Mouse (Mus musculus): ENCODE results near the gene Crybg2. TPM values are rescaled to one million over a fixed set of nuclear protein-coding genes. Genes with fewer than 3 reads are reported as not detected.

Crybg2 gene
- total and polyA plus RNA-seq, 3 experiments: 0.46 to 0.60 TPM; not detected in 1

DNA sequence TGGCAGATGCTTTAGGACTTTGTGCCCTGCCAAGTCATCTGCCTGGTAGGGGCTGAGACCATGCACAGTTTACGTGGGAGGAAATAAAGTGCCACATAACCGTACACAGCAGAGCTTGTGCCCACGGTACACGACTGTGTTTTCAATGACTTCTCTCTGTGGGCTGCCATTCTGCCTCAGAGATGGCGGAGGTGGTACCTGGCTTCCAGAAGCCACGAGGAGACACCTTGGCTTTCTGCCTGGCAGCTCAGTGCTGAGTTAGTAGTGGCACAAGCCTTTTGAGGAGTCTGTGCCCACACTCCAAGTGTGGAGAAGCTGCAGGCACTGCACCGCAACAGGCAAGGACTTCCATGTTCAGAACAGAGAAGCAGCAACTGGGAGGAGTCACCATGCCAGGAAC is 47.1 kb downstream of the Crybg2 start:
- ATAC-seq (ENCODE audit: extremely low read depth, insufficient number of reproducible peaks, low FRiP score, poor library complexity, severe bottlenecking) (no peak), DNase-seq (ENCODE audit: low spot score) (no peak)
- H3K9me3 ChIP-seq (replicated peaks): no peaks in the 10 kb centered on the region
- peaks cover 51% of the 10 kb centered on the region for H3K36me3 ChIP-seq (replicated peaks)
- H3K4me1 ChIP-seq (ENCODE audit: insufficient read depth, low read depth, low read length): peaks cover 84% of the 10 kb centered on the region
- TF ChIP-seq CTCF (IDR thresholded peaks at IDR 0.05; ENCODE audit: low read depth, low read length) (no peak), GATA2 (IDR thresholded peaks at IDR 0.05; ENCODE audit: borderline replicate concordance, low read depth, low read length) (no peak), GATA1 (IDR thresholded peaks at IDR 0.05; ENCODE audit: borderline replicate concordance, low read length) (no peak), TAL1 (conservative IDR thresholded peaks at IDR 0.05; ENCODE audit: low read depth, low read length) (no peak), POLR2AphosphoS5 (IDR thresholded peaks at IDR 0.05; ENCODE audit: insufficient replicate concordance, low read depth, low read length) (no peak)
- no peak overlapping the region; the same call in 1 of the 2 replicates for H3K4me3 ChIP-seq (ENCODE audit: low read depth, low read length)
- no peaks in the 10 kb centered on the region for H3K27me3 ChIP-seq (ENCODE audit: insufficient read depth, low read length)

DNA sequence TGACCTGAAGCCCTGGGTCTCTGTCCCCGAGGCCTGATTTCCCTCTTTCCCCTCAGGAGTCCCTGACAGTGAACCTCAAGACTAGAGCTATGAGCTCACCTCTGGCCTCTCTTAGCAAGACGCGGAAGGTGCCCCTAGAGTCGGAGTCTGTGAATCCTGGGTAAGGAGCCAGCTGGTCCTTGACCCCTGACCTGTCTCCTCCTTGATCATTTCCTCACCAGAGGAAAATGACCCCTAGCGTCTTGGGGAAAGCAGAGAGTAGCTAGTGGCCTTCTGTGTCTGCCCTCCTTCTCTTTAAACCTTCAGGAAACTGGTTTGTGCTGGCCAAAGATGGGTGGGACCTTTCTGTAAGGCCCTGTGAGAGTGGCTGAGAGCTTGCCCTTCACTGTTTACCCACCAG is 47.6 kb downstream of the Crybg2 start:
- ATAC-seq (ENCODE audit: extremely low read depth, insufficient number of reproducible peaks, low FRiP score, poor library complexity, severe bottlenecking) (no peak), DNase-seq (ENCODE audit: low spot score) (no peak)
- Histone ChIP-seq H3K4me3 (ENCODE audit: low read depth, low read length) (no peak overlapping the region; the same call in 1 of the 2 replicates), H3K36me3 (replicated peaks) (peaks cover 55% of the 10 kb centered on the region), H3K9me3 (replicated peaks) (no peaks in the 10 kb centered on the region), H3K4me1 (ENCODE audit: insufficient read depth, low read depth, low read length) (peaks cover 86% of the 10 kb centered on the region), H3K27me3 (ENCODE audit: insufficient read depth, low read length) (no peaks in the 10 kb centered on the region)
- TF ChIP-seq GATA1 (IDR thresholded peaks at IDR 0.05; ENCODE audit: borderline replicate concordance, low read length) (no peak), GATA2 (IDR thresholded peaks at IDR 0.05; ENCODE audit: borderline replicate concordance, low read depth, low read length) (no peak), POLR2AphosphoS5 (IDR thresholded peaks at IDR 0.05; ENCODE audit: insufficient replicate concordance, low read depth, low read length) (no peak), TAL1 (conservative IDR thresholded peaks at IDR 0.05; ENCODE audit: low read depth, low read length) (no peak), CTCF (IDR thresholded peaks at IDR 0.05; ENCODE audit: low read depth, low read length) (no peak)

DNA sequence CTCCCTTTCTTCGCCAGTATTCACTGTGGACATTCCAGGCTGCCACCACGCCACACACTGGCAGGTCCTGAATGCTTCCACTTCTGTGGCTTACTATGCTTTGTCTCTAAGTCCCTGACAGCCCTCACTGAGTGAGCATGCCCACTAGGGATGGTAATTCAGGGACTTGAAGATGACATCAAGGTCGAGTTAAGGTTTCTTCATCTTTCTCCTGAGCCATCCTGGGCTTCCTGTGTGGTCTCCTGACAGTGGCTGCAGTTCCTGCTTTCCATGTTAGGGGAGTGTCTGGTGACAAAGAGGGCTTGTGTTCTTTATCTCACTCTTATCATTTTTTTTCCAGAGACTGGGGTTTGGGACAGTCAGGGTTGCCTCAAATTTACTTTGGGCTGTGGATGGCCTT is 50.0 kb downstream of the Crybg2 start:
- peaks cover 93% of the 10 kb centered on the region for H3K4me1 ChIP-seq (ENCODE audit: insufficient read depth, low read depth, low read length)
- H3K4me3 ChIP-seq (ENCODE audit: low read depth, low read length): no peak overlapping the region
- no peaks in the 10 kb centered on the region for H3K27me3 ChIP-seq (ENCODE audit: insufficient read depth, low read length)
- H3K9me3 ChIP-seq (replicated peaks): no peaks in the 10 kb centered on the region
- TF ChIP-seq POLR2AphosphoS5 (IDR thresholded peaks at IDR 0.05; ENCODE audit: insufficient replicate concordance, low read depth, low read length): no peak
- TF ChIP-seq CTCF (IDR thresholded peaks at IDR 0.05; ENCODE audit: low read depth, low read length): no peak
- no peak for TF ChIP-seq GATA1 (IDR thresholded peaks at IDR 0.05; ENCODE audit: borderline replicate concordance, low read length)
- TF ChIP-seq GATA2 (IDR thresholded peaks at IDR 0.05; ENCODE audit: borderline replicate concordance, low read depth, low read length): no peak
- TF ChIP-seq TAL1 (conservative IDR thresholded peaks at IDR 0.05; ENCODE audit: low read depth, low read length): no peak
- peaks cover 60% of the 10 kb centered on the region for H3K36me3 ChIP-seq (replicated peaks)
- DNase-seq (ENCODE audit: low spot score) (no peak), ATAC-seq (ENCODE audit: extremely low read depth, insufficient number of reproducible peaks, low FRiP score, poor library complexity, severe bottlenecking) (no peak)

DNA sequence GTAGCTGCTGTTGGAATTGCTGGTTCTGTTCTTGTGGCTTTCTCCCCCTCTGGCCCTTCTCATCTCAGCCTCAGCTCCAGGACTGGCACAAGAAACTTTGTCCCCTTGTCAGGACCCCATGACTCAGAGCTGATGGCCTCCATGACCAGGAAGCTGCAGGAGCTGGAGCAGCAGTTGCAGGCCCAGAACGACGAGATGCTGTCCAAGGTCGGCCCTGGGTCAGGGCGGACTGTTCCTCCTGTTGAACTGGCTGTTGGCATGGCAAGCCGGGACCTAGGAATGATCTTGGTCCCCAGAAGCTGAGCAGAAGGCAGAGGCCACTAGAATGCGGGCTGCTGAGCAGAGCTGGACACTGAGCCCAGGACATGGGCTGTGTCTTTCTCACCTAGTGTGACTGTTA is 51.8 kb downstream of the Crybg2 start:
- Histone ChIP-seq H3K36me3 (replicated peaks) (peaks cover 64% of the 10 kb centered on the region), H3K4me1 (ENCODE audit: insufficient read depth, low read depth, low read length) (peaks cover 94% of the 10 kb centered on the region), H3K4me3 (ENCODE audit: low read depth, low read length) (no peak overlapping the region), H3K27me3 (ENCODE audit: insufficient read depth, low read length) (no peaks in the 10 kb centered on the region), H3K9me3 (replicated peaks) (no peaks in the 10 kb centered on the region)
- no peak for TF ChIP-seq TAL1 (conservative IDR thresholded peaks at IDR 0.05; ENCODE audit: low read depth, low read length)
- no peak for TF ChIP-seq CTCF (IDR thresholded peaks at IDR 0.05; ENCODE audit: low read depth, low read length)
- no peak for TF ChIP-seq POLR2AphosphoS5 (IDR thresholded peaks at IDR 0.05; ENCODE audit: insufficient replicate concordance, low read depth, low read length)
- no peak for TF ChIP-seq GATA1 (IDR thresholded peaks at IDR 0.05; ENCODE audit: borderline replicate concordance, low read length)
- TF ChIP-seq GATA2 (IDR thresholded peaks at IDR 0.05; ENCODE audit: borderline replicate concordance, low read depth, low read length): no peak
- DNase-seq (ENCODE audit: low spot score): no peak
- ATAC-seq (ENCODE audit: extremely low read depth, insufficient number of reproducible peaks, low FRiP score, poor library complexity, severe bottlenecking): no peak

DNA sequence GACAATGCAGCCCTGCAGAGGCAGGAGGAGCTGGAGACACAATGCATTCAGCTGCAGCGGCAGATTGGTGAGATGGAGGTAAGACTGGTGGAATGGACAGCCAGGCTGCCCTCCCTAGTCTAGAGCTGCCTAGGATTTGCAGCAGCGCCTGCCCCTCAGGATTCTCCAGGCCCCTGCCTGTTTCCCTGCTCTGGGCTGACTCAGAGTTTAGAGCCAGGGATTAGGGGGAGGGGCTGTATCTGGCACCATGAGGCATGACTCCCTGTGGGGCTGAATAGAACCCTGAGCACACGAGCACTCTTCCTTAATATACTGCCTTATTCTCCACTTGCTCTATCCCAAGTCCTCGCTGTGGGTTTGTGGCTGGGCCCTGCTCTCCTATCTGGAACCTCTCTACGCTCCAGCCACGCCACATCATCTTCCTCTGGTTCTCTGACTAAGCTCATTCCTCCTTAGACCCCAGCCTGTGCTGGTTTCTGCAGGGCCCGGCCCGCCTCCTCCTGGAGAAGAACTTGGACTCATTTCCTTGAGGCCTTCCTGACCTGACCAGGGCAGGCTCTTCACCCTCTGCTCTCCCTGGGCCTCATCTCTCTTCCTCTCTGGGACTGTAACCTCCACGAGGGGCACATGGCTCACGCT is 52.9 kb downstream of the Crybg2 start:
- Histone ChIP-seq H3K4me1 (ENCODE audit: insufficient read depth, low read depth, low read length) (peaks cover 94% of the 10 kb centered on the region), H3K27me3 (ENCODE audit: insufficient read depth, low read length) (no peaks in the 10 kb centered on the region), H3K9me3 (replicated peaks) (no peaks in the 10 kb centered on the region), H3K4me3 (ENCODE audit: low read depth, low read length) (no peak overlapping the region), H3K36me3 (replicated peaks) (peaks cover 58% of the 10 kb centered on the region)
- no peak for DNase-seq (ENCODE audit: low spot score)
- TF ChIP-seq CTCF (IDR thresholded peaks at IDR 0.05; ENCODE audit: low read depth, low read length) (no peak), GATA1 (IDR thresholded peaks at IDR 0.05; ENCODE audit: borderline replicate concordance, low read length) (no peak), GATA2 (IDR thresholded peaks at IDR 0.05; ENCODE audit: borderline replicate concordance, low read depth, low read length) (no peak), POLR2AphosphoS5 (IDR thresholded peaks at IDR 0.05; ENCODE audit: insufficient replicate concordance, low read depth, low read length) (no peak), TAL1 (conservative IDR thresholded peaks at IDR 0.05; ENCODE audit: low read depth, low read length) (no peak)
- ATAC-seq (ENCODE audit: extremely low read depth, insufficient number of reproducible peaks, low FRiP score, poor library complexity, severe bottlenecking): no peak

DNA sequence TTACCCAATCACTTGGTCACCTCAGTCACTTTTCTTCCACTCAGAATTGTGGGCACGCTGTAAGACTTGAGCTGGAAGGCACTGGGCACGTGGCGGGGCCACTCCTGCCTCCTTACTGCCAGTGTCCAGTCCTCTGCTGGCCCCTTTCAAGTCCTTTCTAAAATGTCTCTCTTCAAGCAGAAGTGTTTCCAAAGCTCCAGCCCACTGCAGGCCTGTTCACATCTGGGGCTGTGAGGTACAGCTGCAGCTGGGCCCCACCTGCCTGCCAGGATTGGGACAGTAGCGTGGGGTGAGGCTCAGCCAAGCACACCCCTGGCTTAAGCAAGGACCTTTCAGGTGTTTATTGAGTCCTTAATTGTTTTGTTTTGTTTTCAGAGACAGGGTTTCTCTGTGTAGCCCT is 53.4 kb downstream of the Crybg2 start:
- no peak for DNase-seq (ENCODE audit: low spot score)
- Histone ChIP-seq H3K27me3 (ENCODE audit: insufficient read depth, low read length) (no peaks in the 10 kb centered on the region), H3K4me1 (ENCODE audit: insufficient read depth, low read depth, low read length) (peaks cover 92% of the 10 kb centered on the region), H3K4me3 (ENCODE audit: low read depth, low read length) (no peak overlapping the region), H3K9me3 (replicated peaks) (no peaks in the 10 kb centered on the region), H3K36me3 (replicated peaks) (peaks cover 53% of the 10 kb centered on the region)
- TF ChIP-seq POLR2AphosphoS5 (IDR thresholded peaks at IDR 0.05; ENCODE audit: insufficient replicate concordance, low read depth, low read length): no peak
- no peak for TF ChIP-seq CTCF (IDR thresholded peaks at IDR 0.05; ENCODE audit: low read depth, low read length)
- TF ChIP-seq GATA1 (IDR thresholded peaks at IDR 0.05; ENCODE audit: borderline replicate concordance, low read length): no peak
- TF ChIP-seq GATA2 (IDR thresholded peaks at IDR 0.05; ENCODE audit: borderline replicate concordance, low read depth, low read length): no peak
- TF ChIP-seq TAL1 (conservative IDR thresholded peaks at IDR 0.05; ENCODE audit: low read depth, low read length): no peak
- ATAC-seq (ENCODE audit: extremely low read depth, insufficient number of reproducible peaks, low FRiP score, poor library complexity, severe bottlenecking): no peak
